Mouse (Mus musculus) kidney, postnatal 4 days (tissue): ENCODE results near the gene Frmpd1.
A peak's percentile ranks its signal among the peaks of the same experiment; 100 is the strongest.

Experiments used
- DNase-seq, 2 experiments: peaks; one replicate each; pipeline ENCODE4 v3.0.0; 2021; ENCODE audit warnings: mixed read lengths in 2 of 2

The Frmpd1 gene

DNA sequence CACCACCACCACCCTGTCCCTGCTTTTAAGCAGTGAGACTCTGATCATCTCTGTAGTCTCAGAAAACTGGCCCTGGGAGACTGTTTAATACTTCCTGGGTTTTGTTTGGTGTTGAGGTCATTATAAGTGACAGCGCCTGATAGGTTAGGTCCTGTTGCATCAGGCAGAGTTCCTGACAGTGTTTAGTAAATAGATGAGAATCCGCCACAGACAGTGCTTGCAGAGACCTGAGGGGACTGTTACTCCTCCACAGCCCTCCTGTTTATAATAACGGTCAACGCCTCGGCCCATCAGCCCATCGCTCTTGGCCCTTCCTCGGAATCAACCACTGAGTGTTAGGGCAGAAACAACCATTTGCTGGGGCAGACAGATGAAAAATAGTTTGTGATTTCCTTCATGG lies 57.5 kb downstream of the Frmpd1 start:
- DNase-seq = no peak

GRCm38 (mm10) chr4:45243211-45243902 lies 58.7 kb downstream of the Frmpd1 start:
- DNase-seq = no peak

- DNase-seq = no peak
Measured at GRCm38 (mm10) chr4:45251265-45251664, 66.6 kb downstream of the Frmpd1 start.

DNA sequence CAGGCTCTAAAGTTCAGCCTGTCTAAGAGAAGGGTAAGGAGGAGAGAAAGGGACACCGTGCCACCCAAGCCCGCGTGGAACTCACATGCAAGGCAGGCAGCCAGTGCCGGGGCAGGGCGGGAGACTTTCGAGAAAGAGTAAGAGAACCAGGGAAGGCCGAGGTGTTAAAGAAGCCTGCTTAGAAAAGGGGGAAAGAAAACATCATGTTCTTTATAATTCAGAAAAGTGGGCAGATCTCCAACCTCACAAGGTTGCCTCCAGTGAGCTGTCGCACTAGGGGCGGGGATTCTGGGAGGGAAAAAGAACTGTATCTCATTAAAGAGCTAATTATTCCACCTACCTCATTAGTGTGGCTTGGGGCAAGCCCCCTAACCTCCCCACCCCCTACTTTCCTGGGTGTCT lies 68.2 kb downstream of the Frmpd1 start:
- no peak for DNase-seq

- no peak for DNase-seq
Measured at GRCm38 (mm10) chr4:45253839-45254601, 69.3 kb downstream of the Frmpd1 start.

DNA sequence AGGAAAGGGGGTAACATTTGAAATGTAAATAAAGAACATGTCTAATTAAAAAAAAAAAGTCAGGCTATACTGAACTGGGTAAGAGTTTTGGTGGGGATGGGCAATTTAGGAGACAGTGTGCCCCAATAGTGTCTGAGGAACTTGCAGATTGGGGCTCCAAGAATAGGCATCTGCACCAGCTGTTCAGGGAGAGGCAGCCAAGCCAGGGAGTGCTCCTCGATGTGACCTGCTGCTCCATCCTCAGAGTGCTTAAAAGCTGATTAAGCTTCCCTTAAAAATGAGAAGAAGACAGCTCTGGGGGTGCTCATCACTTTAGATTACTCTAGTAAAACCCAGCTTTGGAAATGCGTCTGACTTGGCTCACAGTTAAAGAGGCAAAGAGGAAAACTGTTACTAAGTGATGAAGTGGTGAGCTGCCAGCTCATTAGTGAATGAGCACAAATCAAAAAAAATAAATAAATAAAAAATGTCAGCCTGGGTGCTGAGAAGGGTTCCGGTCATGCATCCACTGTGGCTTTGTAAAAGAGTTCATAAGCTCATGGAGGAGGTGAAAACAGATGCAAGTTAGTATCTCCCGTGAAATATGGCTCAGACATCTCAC lies 74.7 kb downstream of the Frmpd1 start:
- DNase-seq = no peak

- no peak for DNase-seq
Measured at GRCm38 (mm10) chr4:45261551-45261950, 76.9 kb downstream of the Frmpd1 start.

GRCm38 (mm10) chr4:45267883-45268282 lies 83.2 kb downstream of the Frmpd1 start:
- DNase-seq = no peak

DNA sequence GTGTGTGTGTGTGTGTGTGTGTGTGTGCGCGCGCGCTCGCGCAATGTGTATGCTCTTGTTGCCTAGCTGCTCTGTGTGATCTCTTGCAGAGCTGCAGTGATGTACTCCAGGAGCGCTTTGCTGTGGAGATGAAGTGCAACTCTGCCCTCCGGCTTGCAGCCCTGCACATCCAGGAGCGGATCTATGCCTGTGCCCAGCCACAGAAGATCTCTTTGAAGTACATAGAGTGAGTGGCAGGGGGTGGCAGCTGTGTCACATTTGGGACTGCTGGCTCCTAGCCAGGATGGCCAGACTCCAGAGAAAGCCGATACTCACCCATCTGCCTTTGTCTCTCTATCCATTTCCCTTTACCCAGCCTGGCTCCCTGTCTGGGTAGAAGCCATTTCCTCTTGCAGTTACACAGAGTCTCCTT lies 86.4 kb downstream of the Frmpd1 start:
- peak; percentile 30 to 38 for DNase-seq

- no peak for DNase-seq
Measured at GRCm38 (mm10) chr4:45275770-45276169, 91.1 kb downstream of the Frmpd1 start.

DNA sequence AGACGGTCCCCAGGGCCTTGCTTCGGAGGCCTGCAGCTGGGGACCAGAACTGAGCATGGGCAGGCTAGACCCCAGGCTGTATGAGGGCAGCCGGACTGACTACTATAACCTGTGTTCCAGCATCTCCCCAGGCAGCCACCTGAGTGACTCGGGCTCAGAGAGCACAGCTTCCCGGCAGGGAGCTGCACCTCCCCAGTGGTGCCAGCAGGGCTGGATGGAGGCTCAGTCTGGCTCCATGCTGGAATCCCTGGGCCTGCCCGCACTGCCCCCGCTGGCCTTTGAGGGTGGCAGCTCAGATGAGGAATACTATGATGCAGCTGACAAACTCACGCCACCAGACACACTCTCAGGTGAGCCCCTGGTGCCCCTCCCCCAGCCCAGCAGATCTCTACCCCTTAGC lies 94.6 kb downstream of the Frmpd1 start:
- peak; percentile 43 to 62 for DNase-seq

GRCm38 (mm10) chr4:45279981-45280548 lies 95.4 kb downstream of the Frmpd1 start:
- DNase-seq = peak; percentile 56 to 76

DNA sequence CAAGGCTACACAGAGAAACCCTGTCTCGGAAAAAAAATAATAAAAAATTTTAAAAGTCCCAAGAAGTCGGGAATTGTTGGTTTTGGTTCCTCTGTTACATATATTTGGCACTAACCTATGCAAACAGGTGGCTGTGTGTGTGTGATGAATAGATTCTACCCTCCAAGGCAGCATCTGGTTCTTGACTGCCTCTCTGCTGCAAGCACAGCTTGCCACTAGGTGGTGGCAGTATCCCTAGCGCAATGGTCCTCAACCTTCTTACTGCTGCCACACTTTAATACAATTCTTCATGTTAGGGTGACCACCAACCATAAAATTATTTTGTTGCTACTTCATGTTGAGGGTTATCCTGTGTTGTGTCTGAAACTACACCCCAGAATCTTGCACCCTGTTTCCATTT lies 101.6 kb downstream of the Frmpd1 start:
- peak in 1 of 2 experiments; percentile 27 for DNase-seq

GRCm38 (mm10) chr4:45287906-45288305 lies 103.2 kb downstream of the Frmpd1 start:
- no peak for DNase-seq

- peak; percentile 79 to 82 for DNase-seq
Measured at GRCm38 (mm10) chr4:45296662-45297564, 112.2 kb downstream of the Frmpd1 start, which contains the start of gene Trmt10b. Gene Trmt10b (plus strand): TSS chr4:45297127.

- DNase-seq = no peak
Measured at GRCm38 (mm10) chr4:45305536-45305935, 120.9 kb downstream of the Frmpd1 start.

- peak; percentile 43 to 52 for DNase-seq
Measured at GRCm38 (mm10) chr4:45308046-45308445, 123.4 kb downstream of the Frmpd1 start.

- no peak for DNase-seq
Measured at GRCm38 (mm10) chr4:45308606-45309005, 123.9 kb downstream of the Frmpd1 start.

GRCm38 (mm10) chr4:45311056-45311455 lies 126.4 kb downstream of the Frmpd1 start:
- DNase-seq = no peak

- peak; percentile 86 to 92 for DNase-seq
Measured at GRCm38 (mm10) chr4:45320159-45320816, 135.6 kb downstream of the Frmpd1 start.

DNA sequence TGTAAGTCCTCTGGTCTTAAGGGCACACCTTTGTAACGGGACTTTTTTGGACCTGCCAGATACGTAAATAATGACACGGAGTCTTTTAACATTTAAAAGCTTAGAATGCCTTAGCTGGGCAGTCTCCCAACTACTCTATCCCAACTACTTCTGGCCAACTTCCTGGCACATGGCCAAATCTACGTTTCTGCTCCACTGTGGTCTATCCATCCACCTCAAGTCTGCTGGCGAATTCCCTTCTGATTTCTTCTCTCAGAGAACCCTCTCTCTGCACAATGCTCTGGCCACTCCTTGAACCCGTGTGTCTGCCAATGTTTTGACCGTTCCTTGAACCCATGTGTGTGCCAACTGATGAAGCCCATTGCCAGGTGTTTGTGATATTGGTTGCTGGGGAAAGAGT lies 146.5 kb downstream of the Frmpd1 start:
- DNase-seq = no peak

DNA sequence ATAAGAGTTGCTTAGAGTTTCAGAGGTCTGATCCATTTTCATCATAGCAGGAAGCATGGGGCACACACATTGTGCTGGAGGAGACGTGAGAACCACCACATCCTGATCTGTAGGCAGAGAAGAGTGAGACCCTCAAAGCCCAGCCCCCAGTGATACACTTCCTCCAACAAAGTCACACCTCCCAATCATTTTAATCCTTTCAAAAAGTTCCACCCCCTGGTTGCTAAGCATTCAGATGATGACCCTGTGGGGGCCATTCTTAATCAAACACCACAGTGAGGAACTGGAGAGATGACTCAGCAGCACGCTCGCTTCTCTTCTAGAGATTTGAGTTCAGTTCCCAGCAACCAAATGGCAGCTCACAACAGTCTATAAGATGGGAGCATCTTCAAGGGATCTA lies 147.8 kb downstream of the Frmpd1 start:
- no peak for DNase-seq
